Mouse (Mus musculus) telencephalon, adult 2 months (tissue): ENCODE data around the gene C87436.

Experiments used
- DNase-seq: peaks from one replicate; pipeline ENCODE4 v3.0.0-alpha.2; 2011; ENCODE audit warnings: low read depth, low spot score

The C87436 gene

DNA sequence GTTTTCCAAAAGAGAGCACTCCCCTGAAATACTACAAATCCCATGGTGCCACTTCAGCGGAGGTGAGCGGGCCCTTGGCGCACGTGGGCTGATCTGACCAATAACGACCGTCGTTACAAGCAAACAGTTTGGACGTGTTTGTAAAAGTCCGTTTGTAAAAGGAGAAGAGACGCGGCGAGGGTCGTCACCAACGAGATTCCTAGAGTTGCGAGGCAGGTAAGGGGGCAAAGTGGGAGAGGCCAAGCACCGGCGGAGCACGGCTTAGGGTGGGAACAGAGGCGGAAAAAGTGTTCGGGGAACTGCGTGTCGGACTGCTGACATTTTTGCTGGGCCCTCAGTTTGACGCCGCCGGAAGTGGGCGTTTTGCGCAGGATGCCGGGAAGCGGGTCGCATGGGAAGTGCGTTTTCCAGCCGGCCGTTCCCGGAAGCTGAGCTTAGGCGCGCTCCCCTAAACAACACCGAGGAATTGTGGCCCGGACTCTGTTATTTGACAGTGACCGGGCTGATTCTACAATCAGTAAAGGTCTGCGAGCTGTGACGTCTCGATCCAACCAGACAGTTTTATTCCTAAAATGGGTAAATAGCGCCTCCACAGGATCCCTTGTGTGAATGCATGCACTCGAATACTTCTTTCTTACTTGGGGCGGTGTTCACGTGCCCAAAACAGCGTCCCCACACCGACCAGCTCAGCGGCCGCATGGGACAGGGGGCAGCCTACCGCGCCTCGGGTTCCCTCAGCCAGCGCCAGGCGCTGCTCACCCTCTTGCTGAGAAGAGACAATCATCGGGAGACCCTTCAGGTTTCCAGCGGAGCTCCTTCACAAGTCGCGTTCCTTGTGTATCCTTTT is at the start of gene C87436:
TSS of gene C87436 (plus strand) at position 103 of the 847 bp plus-strand sequence.
- peak; percentile 98 for DNase-seq

DNA sequence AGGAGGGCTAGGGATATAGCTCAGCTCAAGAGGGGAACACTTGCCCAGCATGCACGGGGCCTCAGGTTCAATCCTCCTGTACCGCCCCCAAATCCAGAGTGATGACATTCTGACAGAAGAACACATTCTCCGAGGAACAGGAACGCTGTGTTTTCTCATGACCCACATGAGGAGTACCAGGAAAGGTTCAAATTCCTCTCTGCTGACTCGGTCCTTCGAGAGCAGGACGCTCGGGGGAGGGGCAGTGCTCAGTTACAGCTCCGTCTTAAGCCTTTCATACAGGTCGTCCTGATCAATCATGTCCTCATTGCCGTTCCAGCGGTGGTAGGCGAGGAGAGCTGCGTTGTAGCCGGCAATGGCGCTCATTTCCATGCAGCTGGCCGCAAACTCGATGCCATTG is 49.7 kb upstream of the C87436 start:
- no peak for DNase-seq

DNA sequence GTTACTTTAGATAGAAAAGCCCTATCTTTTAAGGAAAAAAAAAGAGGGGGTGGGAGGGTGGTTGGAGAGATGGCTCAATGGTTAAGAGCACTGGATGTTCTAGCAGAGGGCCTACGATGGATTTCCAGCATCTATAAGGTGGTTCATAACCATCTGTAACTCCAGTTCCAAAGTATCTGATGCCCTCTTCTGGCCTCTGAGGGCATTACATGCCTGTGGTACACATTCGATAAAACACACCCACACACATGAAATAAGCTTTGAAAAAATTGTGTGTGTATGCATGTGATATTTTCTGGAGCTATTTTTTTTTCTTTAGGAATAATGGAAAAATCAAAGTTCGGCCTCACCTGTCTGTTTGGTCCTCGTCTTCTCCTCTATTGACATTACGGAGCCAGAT is 46.8 kb upstream of the C87436 start:
- no peak for DNase-seq

DNA sequence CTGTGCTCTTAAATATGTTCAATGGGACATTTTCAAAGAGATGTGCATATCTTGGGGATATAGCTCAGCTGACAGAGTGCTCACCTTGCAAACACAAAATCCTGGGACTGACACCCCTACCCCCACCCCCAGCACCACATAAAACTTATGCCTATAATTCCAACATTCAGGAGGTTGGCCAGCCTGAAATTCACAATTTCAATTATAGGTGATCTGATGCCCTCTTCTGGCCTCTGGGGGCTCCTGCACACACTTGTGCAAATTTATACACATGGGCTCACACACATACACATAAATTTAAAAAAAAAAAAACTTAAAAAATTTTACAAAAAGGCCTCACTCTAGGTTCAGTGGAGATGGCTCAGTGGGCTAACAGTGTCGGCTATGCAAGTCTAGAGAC is 45.0 kb upstream of the C87436 start:
- no peak for DNase-seq

DNA sequence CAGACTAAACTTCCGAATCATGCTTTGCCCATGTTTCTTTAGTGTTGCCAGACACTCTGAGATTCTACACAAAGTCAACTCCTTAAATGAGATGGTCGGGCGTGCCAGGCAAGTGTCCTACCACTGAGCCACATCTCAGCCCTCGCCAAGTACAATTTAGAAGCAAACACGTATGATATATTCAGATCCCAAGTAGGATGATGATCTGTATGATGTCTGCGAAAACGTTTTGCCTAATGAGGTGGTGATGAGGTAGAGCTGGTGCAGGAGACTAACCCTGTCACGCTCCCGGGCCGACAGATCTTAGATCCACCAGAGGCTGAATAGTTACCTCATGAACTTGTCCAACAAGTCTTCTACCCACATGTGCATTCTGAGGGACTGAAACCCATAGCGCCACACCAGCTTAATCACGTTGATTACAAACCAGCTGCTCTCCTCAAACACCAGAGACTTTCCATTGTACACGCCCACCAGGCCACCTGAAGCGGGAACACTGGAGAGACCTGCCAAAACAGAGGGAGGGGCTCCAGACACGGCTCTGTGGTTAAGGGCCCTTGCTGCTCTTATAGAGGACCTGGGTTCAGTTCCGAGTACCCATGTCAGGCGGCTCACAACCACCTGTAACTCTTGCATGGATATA is 44.0 kb upstream of the C87436 start:
- no peak for DNase-seq

DNA sequence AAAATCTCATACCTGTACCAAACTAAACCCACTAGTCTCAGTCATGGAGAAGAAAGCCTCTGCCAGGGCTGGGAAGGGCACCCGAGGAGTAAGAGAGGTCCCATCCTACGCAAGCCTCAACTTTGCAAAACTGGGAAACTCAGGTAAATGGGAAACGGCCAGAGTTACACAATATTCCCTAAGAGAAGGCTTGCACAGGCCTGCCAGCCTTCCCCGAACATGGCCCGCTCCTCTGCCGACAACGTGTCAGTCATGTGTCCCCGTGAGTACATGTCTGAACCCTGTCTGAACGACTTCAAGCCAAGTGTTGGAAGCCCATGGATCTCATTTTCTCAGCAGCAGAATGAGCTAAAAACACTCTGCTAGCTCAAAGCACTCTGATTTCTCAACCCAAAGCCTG is 43.2 kb upstream of the C87436 start:
- no peak for DNase-seq

DNA sequence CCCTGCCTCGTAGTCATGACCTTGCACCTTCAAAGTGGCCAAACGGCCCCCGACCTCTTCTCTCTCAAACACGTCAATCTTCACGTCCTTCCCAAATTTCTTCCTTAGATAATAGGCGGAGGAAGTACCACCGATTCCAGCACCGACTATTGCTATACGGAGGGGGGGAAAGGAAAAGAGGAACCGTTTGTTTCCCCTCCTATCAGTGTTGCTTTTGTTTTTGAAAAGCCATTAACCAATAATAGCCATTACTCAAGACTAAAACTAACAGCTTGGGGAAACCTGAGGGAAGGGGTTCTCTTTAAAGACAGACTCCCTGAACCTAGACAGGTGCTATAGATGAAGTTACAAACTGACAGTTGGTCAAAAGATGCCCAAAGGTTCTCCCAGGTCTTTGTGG is 42.2 kb upstream of the C87436 start:
- no peak for DNase-seq

DNA sequence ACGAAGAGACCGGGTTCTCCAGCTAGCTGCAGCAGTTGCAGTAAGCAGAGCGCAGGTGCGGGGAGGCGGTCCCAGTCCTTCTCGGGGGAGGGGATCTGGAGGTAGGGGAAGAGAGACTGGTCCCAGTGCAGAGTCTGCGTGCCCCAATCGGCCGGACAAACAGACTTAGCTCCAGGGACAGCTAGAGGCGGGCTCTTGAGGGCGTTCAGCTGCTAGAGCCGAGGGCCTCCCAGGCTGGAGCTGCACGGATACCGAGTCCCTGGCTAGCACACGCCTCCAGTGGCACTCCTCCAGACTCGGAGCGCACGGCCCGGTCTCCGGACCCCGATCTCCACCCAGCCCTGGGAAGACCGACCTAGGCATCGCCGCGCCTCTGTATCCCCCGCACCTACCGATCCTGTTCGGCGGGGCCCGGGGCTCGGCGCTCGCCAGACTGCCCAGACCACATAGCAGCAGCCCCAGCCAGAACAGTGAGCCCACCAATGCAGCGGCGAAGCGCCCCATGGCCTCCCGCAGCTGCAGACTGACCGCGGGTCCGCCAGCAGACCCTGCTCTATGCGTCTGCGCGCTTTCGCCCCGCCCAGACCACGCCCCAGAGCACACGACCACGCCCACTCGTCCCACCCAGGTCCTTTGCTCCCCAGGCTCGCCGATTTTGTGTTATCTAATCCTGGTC is 41.5 kb upstream of the C87436 start, which contains the start of gene Pcyox1:
TSS of gene Pcyox1 (minus strand) at position 574 of the 676 bp plus-strand sequence.
- peak; percentile 75 for DNase-seq

DNA sequence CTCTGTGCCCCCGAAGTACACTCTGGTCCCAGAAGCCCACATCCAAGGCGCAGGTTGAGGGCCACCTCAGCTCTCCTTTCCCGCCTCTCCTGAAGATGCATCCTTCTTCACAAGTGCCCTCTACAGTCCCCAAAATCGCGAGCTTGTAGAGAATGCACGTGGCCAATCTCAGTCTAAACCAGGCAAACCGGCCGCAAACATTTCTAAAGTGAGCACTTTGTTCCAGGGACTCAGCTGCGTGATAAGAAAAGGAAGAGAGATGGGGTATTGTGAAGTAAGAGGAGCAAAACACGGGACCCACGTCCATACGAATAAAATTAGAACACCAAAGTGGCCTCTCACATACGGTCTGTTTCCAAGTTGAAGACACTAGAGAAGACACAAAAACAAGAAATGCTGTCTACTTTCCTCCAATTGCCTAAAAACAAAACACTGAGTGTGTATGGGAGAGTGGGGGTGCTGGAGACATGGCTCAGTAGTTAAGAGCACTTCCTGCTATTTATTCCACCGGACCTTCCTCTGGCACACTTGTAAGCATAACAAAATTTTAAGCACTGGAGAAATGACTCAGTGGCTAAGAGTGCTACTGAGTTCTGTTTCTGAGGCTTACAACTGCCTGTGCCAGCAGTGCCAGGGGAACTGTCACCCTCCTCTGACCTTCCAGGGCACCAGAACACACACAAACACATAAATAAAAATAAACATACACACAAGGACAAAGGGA is 40.8 kb upstream of the C87436 start:
- no peak for DNase-seq

DNA sequence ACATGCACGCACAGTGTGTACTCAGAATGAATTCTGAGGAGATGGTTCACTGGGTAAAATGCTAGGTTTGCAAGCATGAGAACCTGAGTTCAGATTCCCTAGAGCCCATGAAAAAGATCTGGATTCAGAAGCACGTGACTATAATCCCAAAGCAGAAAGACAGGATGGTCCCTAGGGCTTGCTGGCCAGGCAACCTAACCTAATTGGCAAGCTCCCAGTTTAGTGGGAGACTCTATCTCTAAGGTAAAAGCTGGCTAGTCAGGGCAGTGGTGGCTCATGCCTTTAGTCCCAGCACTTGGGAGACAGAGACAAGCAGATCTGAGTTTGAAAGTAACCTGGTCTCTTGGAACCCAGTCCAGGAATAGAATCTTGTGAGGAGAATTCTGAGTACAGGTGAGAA is 39.2 kb upstream of the C87436 start:
- no peak for DNase-seq

DNA sequence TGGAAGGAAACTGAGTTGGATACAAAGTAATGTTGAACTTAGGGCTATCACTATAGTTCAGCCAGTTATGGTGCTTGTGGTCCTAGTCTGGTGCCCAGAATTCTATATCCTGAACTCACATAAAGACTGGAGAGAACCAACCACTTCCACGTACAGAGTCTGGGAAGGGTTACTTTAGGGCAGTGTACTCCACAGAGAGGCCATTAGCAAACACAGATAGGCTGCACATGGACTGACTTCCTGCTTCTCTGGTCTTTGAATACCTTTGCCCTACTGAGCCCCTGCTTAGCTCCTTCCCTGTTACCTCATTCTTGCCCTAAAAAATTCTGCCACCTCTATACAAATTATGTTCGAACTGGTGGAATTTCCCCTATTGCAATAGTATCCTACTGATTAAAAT is 38.2 kb upstream of the C87436 start:
- DNase-seq = no peak

DNA sequence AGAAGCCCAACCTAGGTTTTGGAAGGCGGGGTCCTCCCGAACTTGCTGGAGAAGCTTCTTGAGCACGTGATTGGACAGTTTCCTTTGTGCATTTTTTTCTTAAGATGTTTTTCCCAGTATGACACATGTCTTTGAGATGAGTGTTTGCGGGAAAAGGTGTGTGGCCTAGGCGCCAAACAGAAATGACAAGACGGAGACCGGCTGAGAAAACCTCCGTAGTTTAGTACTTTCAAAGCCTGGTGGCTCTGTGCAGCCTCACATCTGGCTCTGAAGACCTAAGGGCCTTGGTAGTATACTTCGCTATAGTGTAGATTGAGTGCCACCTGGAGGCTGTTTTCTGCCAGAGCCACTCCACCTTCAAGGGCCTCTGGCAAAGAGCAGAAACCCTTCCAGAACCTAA is 37.2 kb upstream of the C87436 start:
- no peak for DNase-seq

DNA sequence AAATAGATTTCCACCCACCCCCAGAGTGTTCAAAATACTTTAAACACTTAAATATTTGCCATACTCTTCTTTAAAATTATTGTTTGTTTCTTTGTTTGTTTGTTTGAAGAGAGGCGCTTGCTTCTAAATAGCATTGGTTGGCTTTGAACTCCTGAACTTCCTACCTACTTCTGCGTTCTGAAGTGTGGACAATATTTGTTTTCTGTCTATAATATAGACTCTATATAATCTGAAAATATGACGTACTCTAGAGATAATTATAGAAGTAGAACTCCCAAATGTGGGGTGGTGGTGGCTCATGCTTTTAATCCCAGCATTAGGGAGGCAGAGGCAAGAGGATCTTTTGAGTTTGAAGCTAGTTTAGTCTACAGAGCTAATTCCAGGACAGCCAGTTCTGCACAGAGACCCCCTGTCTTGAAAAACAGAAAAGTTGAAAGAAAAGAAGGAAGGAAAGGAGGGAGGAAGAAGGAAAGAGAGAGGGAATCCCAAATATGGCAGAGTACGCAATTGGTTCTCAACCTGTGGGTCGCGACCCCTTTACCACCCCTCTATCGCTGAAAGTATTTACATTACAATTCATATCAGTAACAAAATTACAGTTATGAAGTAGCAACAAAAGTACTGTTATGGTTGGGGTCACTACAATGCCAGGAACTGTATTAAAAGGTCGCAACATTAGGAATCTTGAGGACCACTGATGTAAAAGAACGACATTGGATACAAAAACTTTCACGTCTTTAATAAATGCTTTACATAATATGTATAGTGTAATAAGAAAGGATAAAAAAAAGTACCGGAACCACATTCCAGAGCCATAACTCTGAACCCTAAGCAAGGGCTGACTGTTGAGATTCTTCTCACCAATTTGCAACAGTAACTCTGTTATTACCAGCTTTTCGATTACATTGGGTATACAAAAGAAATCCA is 35.2 kb upstream of the C87436 start:
- no peak for DNase-seq

DNA sequence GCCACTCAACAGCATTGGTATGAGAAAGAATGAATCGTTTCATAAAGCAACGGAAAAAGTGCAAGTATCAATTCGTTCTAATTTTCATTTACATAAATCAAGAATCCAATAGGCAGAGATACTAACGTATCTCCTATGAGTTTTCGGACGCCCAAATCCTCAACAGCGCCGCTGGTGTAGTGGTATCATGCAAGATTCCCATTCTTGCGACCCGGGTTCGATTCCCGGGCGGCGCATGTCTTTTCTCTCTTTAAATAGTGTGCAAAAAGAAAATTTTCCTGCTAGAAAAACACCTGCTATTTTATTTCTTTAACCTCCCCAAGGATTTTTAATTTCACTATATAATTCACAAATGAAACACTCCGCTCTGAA is 34.5 kb upstream of the C87436 start:
- DNase-seq = peak; percentile 67

DNA sequence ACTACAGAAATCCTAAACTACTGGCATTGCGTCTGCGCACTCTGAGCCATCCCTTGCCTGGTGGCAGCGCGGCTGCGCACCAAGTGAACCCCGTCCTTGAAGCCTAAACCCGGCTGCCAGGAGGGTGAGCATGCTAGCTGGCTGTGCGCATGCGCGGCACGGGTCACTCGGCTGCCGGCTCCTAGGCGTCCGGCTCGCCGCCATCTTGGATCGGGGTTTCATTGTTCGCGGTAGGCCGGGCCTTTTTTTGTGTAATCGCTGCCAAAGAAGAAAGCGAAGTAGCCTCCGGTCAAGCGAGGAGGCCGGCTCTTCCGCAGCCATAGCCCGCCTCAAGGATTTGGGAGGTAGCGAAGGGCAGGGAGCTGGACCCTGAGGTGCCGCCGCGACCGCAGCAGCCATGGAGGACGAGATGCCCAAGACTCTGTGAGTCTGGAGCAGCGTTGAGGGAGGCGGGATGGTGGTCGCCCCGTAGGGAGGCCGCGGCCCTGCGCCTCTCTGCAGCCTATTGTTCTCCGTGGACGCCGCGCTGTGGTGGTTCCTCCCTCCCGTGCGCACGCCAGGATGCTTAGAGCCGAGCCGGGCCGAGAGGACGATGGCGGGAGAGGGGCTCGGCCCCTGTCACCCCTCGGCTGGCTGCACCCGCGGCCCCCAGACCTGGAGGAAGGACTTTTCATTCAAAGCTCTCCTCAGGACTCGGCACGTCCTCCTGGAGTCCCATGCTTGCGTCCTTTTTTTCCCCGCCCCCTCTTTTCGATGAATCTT is 33.9 kb upstream of the C87436 start, which contains the start of gene Tia1:
TSS of gene Tia1 (plus strand) at position 120 of the 762 bp plus-strand sequence.
- peak; percentile 95 for DNase-seq

DNA sequence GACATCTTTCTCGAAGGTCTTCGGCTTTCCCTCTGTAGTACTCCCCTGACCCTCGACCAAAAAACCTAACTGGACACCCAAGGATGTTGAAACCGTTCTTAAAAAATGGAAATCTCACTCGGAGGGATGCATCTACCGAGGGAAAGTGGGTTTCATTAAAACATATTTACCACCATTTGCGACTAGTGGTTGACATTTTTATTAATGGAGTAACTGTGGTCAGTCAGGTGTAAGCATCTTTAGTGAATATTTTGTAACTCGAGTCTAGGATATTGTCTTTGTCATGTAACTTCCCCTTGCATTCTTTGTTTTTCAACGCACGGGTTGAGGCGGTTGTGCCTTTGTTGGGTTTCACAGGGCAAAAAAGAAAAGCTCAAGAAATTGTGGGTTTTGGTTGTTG is 33.2 kb upstream of the C87436 start:
- DNase-seq = no peak

DNA sequence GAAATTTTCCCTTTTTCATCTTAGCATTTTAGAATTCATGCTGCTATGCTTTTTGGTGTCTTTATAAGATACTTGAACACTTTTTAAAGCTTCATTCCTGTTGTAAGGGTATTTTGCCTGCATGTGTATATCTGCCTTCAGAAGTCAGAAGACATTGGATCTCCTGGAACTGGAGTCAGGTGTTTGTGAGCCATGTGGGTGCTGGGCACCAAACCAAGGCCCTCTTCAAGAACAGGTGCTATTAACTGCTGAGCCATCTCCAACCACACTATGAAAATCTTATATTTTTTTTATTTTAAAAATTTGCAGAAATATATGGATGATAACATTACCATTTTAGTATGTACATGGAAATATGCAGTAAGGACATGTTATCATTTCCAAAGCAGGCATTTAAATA is 31.9 kb upstream of the C87436 start:
- no peak for DNase-seq

DNA sequence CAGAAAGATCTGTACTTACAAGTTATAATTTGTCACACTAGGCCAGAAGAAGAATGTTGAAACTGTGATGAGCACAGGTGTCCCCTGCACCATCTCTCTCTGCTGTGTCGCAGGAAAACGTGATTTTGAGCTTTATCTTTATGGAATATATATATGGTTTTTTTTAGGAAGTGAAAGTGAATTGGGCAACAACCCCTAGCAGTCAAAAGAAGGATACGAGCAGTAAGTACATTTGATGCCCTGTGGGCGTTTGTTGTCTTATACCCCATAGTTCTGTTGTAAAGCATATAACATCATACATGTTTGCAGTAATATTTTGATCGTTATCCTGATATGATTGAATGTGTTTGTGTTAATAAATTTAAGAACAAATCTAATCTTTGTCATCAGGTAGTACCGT is 19.5 kb upstream of the C87436 start:
- DNase-seq = no peak

DNA sequence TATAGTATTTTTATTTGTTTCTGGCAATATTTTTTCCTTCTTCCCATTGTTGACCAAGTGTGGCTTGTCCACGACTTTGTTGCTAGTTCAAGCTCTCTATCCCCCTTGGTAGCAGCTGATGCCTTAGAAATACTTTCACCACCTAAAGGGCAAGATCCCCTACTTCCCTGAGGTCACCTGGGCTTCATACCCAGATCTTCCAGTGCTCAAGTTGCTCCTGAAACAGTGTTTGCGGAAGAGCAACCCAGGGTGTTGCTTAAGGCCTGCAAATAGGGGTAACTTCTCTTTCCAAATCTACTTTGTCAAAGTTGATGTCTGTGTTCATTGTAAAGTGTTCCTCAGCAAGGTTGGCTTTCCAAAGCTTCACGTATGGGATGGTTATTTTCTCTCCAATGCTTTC is 18.9 kb upstream of the C87436 start:
- DNase-seq = no peak

DNA sequence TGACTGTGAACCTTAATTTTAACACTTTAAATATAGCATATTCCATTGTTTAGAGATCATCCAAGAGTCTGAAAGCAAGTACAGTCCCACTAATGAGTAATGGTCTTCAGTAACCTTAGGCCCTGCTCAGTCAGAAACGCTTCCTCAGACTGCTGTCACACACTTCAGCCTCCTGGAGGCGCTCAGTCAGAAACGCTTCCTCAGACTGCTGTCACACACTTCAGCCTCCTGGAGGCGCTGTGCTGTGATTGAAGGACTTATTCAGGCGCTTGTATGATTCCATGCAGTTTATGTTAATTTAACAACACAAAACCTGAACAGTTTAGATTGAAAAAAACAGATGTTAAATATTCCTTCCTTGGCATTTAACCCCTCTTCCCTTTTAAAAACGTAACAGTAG is 17.7 kb upstream of the C87436 start:
- DNase-seq = no peak
